Mouse (Mus musculus) neural tube, embryonic 13.5 days (tissue): Measurements from ENCODE around the gene Cav1. TPM values are rescaled to one million over a fixed set of nuclear protein-coding genes. Genes with fewer than 3 reads are reported as not detected.

Experiments used
- ATAC-seq: fragments of 200-750 bp; cut with Nextera tagmentation; 2 replicates; pipeline ENCODE4 v1.8.0; 2017; ENCODE audit warnings: low read depth, mild to moderate bottlenecking, moderate TSS enrichment, moderate library complexity
- H3K27ac ChIP-seq: fragments of 300-500 bp; sonication (generic); replicated peaks from 2 replicates; pipeline ENCODE4 v1.5.1; 2015; ENCODE audit warnings: moderate library complexity, mild to moderate bottlenecking, inconsistent platforms
- H3K27me3 ChIP-seq: fragments of 300-500 bp; sonication (generic); 2 replicates; pipeline ENCODE4 v1.6.1; 2015; ENCODE audit warnings: mild to moderate bottlenecking, inconsistent platforms
- H3K36me3 ChIP-seq: fragments of 300-500 bp; sonication (generic); 2 replicates; pipeline ENCODE4 v1.6.1; 2015; ENCODE audit warnings: mild to moderate bottlenecking, inconsistent platforms
- H3K4me1 ChIP-seq: fragments of 300-500 bp; sonication (generic); replicated peaks from 2 replicates; pipeline ENCODE4 v1.6.1; 2015; ENCODE audit warnings: inconsistent platforms
- H3K4me2 ChIP-seq: fragments of 300-500 bp; sonication (generic); 2 replicates; pipeline ENCODE4 v1.6.1; 2015; ENCODE audit warnings: inconsistent platforms, mild to moderate bottlenecking, moderate library complexity
- H3K4me3 ChIP-seq: fragments of 300-500 bp; sonication (generic); 2 replicates; pipeline ENCODE4 v1.5.1; 2015; ENCODE audit warnings: mild to moderate bottlenecking, inconsistent platforms
- H3K9ac ChIP-seq: fragments of 300-500 bp; sonication (generic); 2 replicates; pipeline ENCODE4 v1.6.1; 2015; ENCODE audit warnings: moderate library complexity, mild to moderate bottlenecking, inconsistent platforms
- H3K9me3 ChIP-seq: fragments of 300-500 bp; sonication (generic); 2 replicates; pipeline ENCODE4 v1.6.1; 2016; ENCODE audit warnings: inconsistent platforms
- WGBS: fragments of 180-500 bp; shearing (Covaris S2); methylation state at CpG from one replicate; pipeline ENCODE4 v1.1.7; 2015; 5-methylcytosine and 5-hydroxymethylcytosine counted together
- polyA plus RNA-seq: library from polyadenylated mRNA; unstranded; fragments of >200 nt; fragmentation: Nextera tagmentation; extraction: Ambion mirVana; gene quantifications from 2 replicates; pipeline ENCODE4 v1.2.1, GENCODE M21; 2015

Cav1 gene
- polyA plus RNA-seq, 1 experiment from 2014 or later, result 35.3 TPM

GRCm38 (mm10) chr6:17381690-17382089 is 75.6 kb downstream of the Cav1 start:
- Histone ChIP-seq H3K4me1 (no peaks in the 10 kb centered on the region), H3K27me3 (no peaks in the 10 kb centered on the region), H3K4me3 (no peak overlapping the region), H3K9ac (no peak overlapping the region), H3K4me2 (no peak overlapping the region), H3K36me3 (no peaks in the 10 kb centered on the region), H3K27ac (no peak overlapping the region), H3K9me3 (no peaks in the 10 kb centered on the region)
- WGBS, result 73% methylated on average over 6 of the region's 6 CpGs
- ATAC-seq, result no peak

- no peaks in the 10 kb centered on the region for H3K27me3 ChIP-seq
- no peaks in the 10 kb centered on the region for H3K36me3 ChIP-seq
- H3K4me3 ChIP-seq, result no peak overlapping the region
- no peak overlapping the region for H3K9ac ChIP-seq
- no peaks in the 10 kb centered on the region for H3K4me1 ChIP-seq
- H3K27ac ChIP-seq, result no peak overlapping the region
- WGBS, result 88% methylated on average over 5 of the region's 5 CpGs
- no peak for ATAC-seq
- H3K9me3 ChIP-seq, result no peaks in the 10 kb centered on the region
- H3K4me2 ChIP-seq, result no peak overlapping the region
Observed at GRCm38 (mm10) chr6:17385531-17385930, 79.4 kb downstream of the Cav1 start.

- no peak for ATAC-seq
Observed at GRCm38 (mm10) chr6:17387991-17388710, 82.0 kb downstream of the Cav1 start.

More at GRCm38 (mm10) chr6:17387991-17388710, 82.0 kb downstream of the Cav1 start:
- Histone ChIP-seq H3K4me3 (no peak overlapping the region), H3K4me2 (no peak overlapping the region), H3K9me3 (no peaks in the 10 kb centered on the region), H3K27ac (no peak overlapping the region), H3K4me1 (no peaks in the 10 kb centered on the region), H3K36me3 (no peaks in the 10 kb centered on the region), H3K27me3 (no peaks in the 10 kb centered on the region), H3K9ac (no peak overlapping the region)
- 78% methylated on average over 2 of the region's 2 CpGs for WGBS

Other genes starting within 250 kb of the Cav1 start
- gene Tes, start 241.2 kb upstream of the Cav1 start, polyA plus RNA-seq, result 72.7 and 73.9 TPM in 2 replicates
- gene Cav2, start 25.1 kb upstream of the Cav1 start, polyA plus RNA-seq, result 12.8 and 14.9 TPM in 2 replicates
- 3.7 and 4.0 TPM in 2 replicates for gene Met, start 157.5 kb downstream of the Cav1 start, polyA plus RNA-seq